Mouse (Mus musculus) CH12.LX (cell line): ENCODE data around the gene Ctc1. TPM values are rescaled to one million over a fixed set of nuclear protein-coding genes. Genes with fewer than 3 reads are reported as not detected.
A peak's percentile ranks its signal among the peaks of the same experiment; 100 is the strongest.

Source experiments
- DNase-seq: peaks from one replicate; pipeline ENCODE4 v3.0.0-alpha.2; 2013; ENCODE audit errors: extremely low read depth
- H3K27ac ChIP-seq: 2 replicates; pipeline ENCODE4 v1.5.1; 2012; ENCODE audit warnings: low read depth, mild to moderate bottlenecking, control low read depth, moderate library complexity; ENCODE audit not compliant: insufficient read depth
- H3K27me3 ChIP-seq: replicated peaks from 2 replicates; pipeline ENCODE3; 2012; ENCODE audit warnings: inconsistent platforms
- H3K36me3 ChIP-seq, 2 experiments: replicated peaks in 1 of 2; 2 replicates each; pipeline versions ENCODE3 to v1.6.1; 2012; ENCODE audit warnings: inconsistent platforms in 1 of 2, low read length in 1 of 2, mild to moderate bottlenecking in 1 of 2, mixed read lengths in 1 of 2, moderate library complexity in 1 of 2; ENCODE audit not compliant: control insufficient read depth in 1 of 2, insufficient read depth in 1 of 2
- H3K4me1 ChIP-seq, 2 experiments: 2 replicates each; pipeline ENCODE4 v1.6.1; 2012; ENCODE audit warnings: inconsistent platforms in 1 of 2, moderate library complexity in 1 of 2; ENCODE audit not compliant: insufficient read depth in 2 of 2, control insufficient read depth in 1 of 2
- H3K4me2 ChIP-seq: 2 replicates; pipeline ENCODE4 v1.6.1; 2012; ENCODE audit warnings: low read depth, mild to moderate bottlenecking, control low read depth; ENCODE audit not compliant: poor library complexity, insufficient read depth, severe bottlenecking
- H3K4me3 ChIP-seq, 3 experiments: fragments of 150-350 bp in 1 of 3; sonication (generic) in 1 of 3; replicated peaks in 1 of 3; 2 replicates each; pipeline versions ENCODE3 to v1.5.1; 2011 to 2012; ENCODE audit warnings: low read depth in 2 of 3, low read length in 2 of 3, mild to moderate bottlenecking in 2 of 3, moderate library complexity in 2 of 3, control low read depth in 1 of 3, improper control_type of control experiment in 1 of 3, inconsistent platforms in 1 of 3, mixed read lengths in 1 of 3; ENCODE audit not compliant: poor library complexity in 1 of 3
- H3K79me2 ChIP-seq: replicated peaks from 2 replicates; pipeline ENCODE4 v1.6.1; 2012; ENCODE audit warnings: mild to moderate bottlenecking, moderate library complexity; ENCODE audit not compliant: control insufficient read depth, poor library complexity, insufficient read depth, severe bottlenecking; ENCODE audit errors: extremely low read depth
- H3K9ac ChIP-seq: 2 replicates; pipeline ENCODE4 v1.6.1; 2012; ENCODE audit warnings: low read depth, mild to moderate bottlenecking, control low read depth, moderate library complexity; ENCODE audit not compliant: insufficient read depth
- H3K9me3 ChIP-seq: replicated peaks from 2 replicates; pipeline ENCODE3; 2012; ENCODE audit warnings: low read length, inconsistent platforms, mixed read lengths
- BHLHE40 ChIP-seq: IDR thresholded peaks from 2 replicates; pipeline ENCODE4 v1.6.1; 2011; ENCODE audit warnings: mild to moderate bottlenecking, low read depth, low read length, improper control_type of control experiment
- CHD1 ChIP-seq: IDR thresholded peaks from 2 replicates; pipeline ENCODE4 v1.6.1; 2012; ENCODE audit warnings: low read depth, low read length, improper control_type of control experiment, inconsistent platforms
- CHD2 ChIP-seq: IDR thresholded peaks from 2 replicates; pipeline ENCODE4 v1.6.1; 2011; ENCODE audit warnings: low read length, improper control_type of control experiment
- CTCF ChIP-seq, 2 experiments: IDR thresholded peaks in 1 of 2; conservative IDR thresholded peaks in 1 of 2; 2 replicates each; pipeline ENCODE4 v1.5.1; 2011 to 2012; ENCODE audit warnings: low read depth in 2 of 2, low read length in 2 of 2, improper control_type of control experiment in 1 of 2, inconsistent platforms in 1 of 2, mild to moderate bottlenecking in 1 of 2, moderate library complexity in 1 of 2
- ELF1 ChIP-seq: IDR thresholded peaks from 2 replicates; pipeline ENCODE4 v1.6.1; 2014; ENCODE audit warnings: low read depth, mild to moderate bottlenecking, inconsistent platforms, low read length, improper control_type of control experiment
- EP300 ChIP-seq: IDR thresholded peaks from 2 replicates; pipeline ENCODE4 v1.6.1; 2011; ENCODE audit warnings: low read length, improper control_type of control experiment
- ETS1 ChIP-seq: conservative IDR thresholded peaks from 2 replicates; pipeline ENCODE4 v1.6.1; 2012; ENCODE audit warnings: low read depth, mild to moderate bottlenecking, inconsistent platforms, low read length, improper control_type of control experiment, moderate library complexity
- IRF4 ChIP-seq: IDR thresholded peaks from 2 replicates; pipeline ENCODE4 v1.6.1; 2014; ENCODE audit warnings: low read depth, mild to moderate bottlenecking, inconsistent platforms, low read length, improper control_type of control experiment
- JUND ChIP-seq: conservative IDR thresholded peaks from 2 replicates; pipeline ENCODE4 v1.6.1; 2011; ENCODE audit warnings: low read depth, low read length, improper control_type of control experiment
- KAT2A ChIP-seq: IDR thresholded peaks from 2 replicates; pipeline ENCODE4 v1.6.1; 2012; ENCODE audit warnings: low read length, improper control_type of control experiment, inconsistent platforms; ENCODE audit not compliant: insufficient replicate concordance
- MYC ChIP-seq: IDR thresholded peaks from 2 replicates; pipeline ENCODE4 v1.6.1; 2011; ENCODE audit warnings: low read depth, mild to moderate bottlenecking, improper control_type of control experiment, low read length
- NRF1 ChIP-seq: IDR thresholded peaks from 2 replicates; pipeline ENCODE4 v1.6.1; 2014; ENCODE audit warnings: low read depth, mild to moderate bottlenecking, inconsistent platforms, low read length, improper control_type of control experiment, moderate library complexity
- PAX5 ChIP-seq: IDR thresholded peaks from 2 replicates; pipeline ENCODE4 v1.6.1; 2012; ENCODE audit warnings: low read length, inconsistent platforms, mixed read lengths
- POLR2A ChIP-seq: IDR thresholded peaks from 2 replicates; pipeline ENCODE4 v1.6.1; 2011; ENCODE audit warnings: low read depth, mild to moderate bottlenecking, improper control_type of control experiment, low read length
- RAD21 ChIP-seq: IDR thresholded peaks from 2 replicates; pipeline ENCODE4 v1.6.1; 2011; ENCODE audit warnings: low read depth, mild to moderate bottlenecking, low read length, improper control_type of control experiment, moderate library complexity
- RCOR1 ChIP-seq: conservative IDR thresholded peaks from 2 replicates; pipeline ENCODE4 v1.6.1; 2012; ENCODE audit warnings: low read depth, mild to moderate bottlenecking, inconsistent platforms, low read length, improper control_type of control experiment
- SIN3A ChIP-seq: IDR thresholded peaks from 2 replicates; pipeline ENCODE4 v1.6.1; 2012; ENCODE audit warnings: low read length, improper control_type of control experiment, inconsistent platforms
- SMC3 ChIP-seq: IDR thresholded peaks from 2 replicates; pipeline ENCODE4 v1.6.1; 2011; ENCODE audit warnings: low read depth, low read length, improper control_type of control experiment
- TCF12 ChIP-seq: IDR thresholded peaks from 2 replicates; pipeline ENCODE4 v1.6.1; 2014; ENCODE audit warnings: low read depth, mild to moderate bottlenecking, inconsistent platforms, low read length, improper control_type of control experiment
- USF1 ChIP-seq: IDR thresholded peaks from 2 replicates; pipeline ENCODE4 v1.6.1; 2014; ENCODE audit warnings: low read depth, mild to moderate bottlenecking, inconsistent platforms, low read length, improper control_type of control experiment
- USF2 ChIP-seq: conservative IDR thresholded peaks from 2 replicates; pipeline ENCODE4 v1.6.1; 2011; ENCODE audit warnings: low read depth, low read length, improper control_type of control experiment
- ZNF384 ChIP-seq: IDR thresholded peaks from 2 replicates; pipeline ENCODE4 v1.6.1; 2012; ENCODE audit warnings: low read depth, low read length, improper control_type of control experiment, inconsistent platforms
- dilution Hi-C: fragments of 300-500 bp; cut with MboI; formaldehyde crosslinking; loops from 2 replicates; pipeline ENCODE4 v1.14.3; 2020; ENCODE audit warnings: low sequenced_read_pairs; ENCODE audit not compliant: extremely low pct_unique_long_range_greater_than_20kb, extremely low pct_ligation_motif_present
- in situ Hi-C: fragments of 300-500 bp; cut with MboI; formaldehyde crosslinking; loops from 3 replicates; pipeline ENCODE4 v1.14.3; 2019; ENCODE audit warnings: low sequenced_read_pairs, low pct_ligation_motif_present, low pct_unique_long_range_greater_than_20kb, mixed read lengths
- polyA plus RNA-seq: library from polyadenylated mRNA; unstranded; fragments of >175 nt; gene quantifications from 2 replicates; pipeline ENCODE4 v1.2.1, GENCODE M21; 2012; ENCODE audit warnings: low read depth; ENCODE audit not compliant: insufficient read length
- total RNA-seq, 2 experiments: library from RNA; depleted of rRNA; stranded (reverse); fragments of 300-350 nt in 1 of 2; fragments of >200 nt in 1 of 2; gene quantifications; 2 replicates each; pipeline ENCODE4 v1.2.3; 2012 to 2014

Ctc1 gene
- total and polyA plus RNA-seq, 3 experiments, result 20.5 to 69.8 (median 44.8) TPM

DNA sequence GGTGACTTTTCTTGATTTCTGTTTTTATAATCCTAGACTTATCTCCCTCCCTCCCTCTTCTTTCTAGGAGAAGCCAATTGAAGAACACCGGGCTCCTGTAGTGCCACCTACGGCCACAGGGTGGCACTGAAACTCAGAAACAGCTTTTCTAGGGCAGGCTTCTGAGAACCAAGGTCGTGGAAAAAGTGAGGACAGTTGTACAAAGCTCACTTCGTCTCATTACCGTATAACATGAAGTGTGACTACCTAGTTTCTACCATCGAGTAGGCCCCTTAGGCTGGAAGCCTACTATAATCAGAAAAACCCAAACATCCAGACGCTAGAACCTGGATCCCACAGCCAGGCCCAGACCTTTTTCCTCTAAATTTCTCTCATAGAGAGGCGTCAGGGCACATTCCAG lies 51.2 kb downstream of the Ctc1 start (continued):
- peak; percentile 98 for TF ChIP-seq SMC3
- TF ChIP-seq SIN3A, result peak; percentile 91
- peak; percentile 97 for TF ChIP-seq RAD21
- peak; percentile 49 for TF ChIP-seq EP300
- peak; percentile 96 to 99 for TF ChIP-seq CTCF (conservative IDR thresholded peaks at IDR 0.05 in 1 of 2, IDR thresholded peaks at IDR 0.05 in 1 of 2; ENCODE audit: low read depth in 2 of 2, low read length in 2 of 2)
- TF ChIP-seq ETS1, result peak; percentile 53; the same call in 1 of the 2 replicates
- peak; percentile 71 for TF ChIP-seq JUND
- TF ChIP-seq BHLHE40, result peak; percentile 65
- no peak; the same call in 1 of the 2 replicates for TF ChIP-seq ELF1

DNA sequence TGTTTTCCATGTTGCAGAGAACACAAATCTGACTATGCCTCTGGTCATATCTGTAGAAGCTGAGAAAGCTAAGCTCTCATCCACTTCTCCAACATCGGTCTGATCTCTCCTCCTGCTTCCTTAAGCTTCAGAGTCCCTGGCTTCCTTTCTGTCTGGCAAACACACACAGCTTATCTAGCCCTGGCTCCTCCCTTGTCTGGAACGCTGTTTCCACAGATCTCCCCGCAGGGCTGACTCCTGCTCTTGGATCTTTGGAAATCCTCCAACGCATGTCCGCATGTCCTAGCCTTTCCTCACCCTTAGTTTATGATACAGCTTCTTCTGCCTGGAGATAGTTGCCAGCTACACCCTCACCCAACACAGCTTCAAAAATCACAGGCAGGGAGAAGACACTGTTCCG lies 51.9 kb downstream of the Ctc1 start:
- no peaks in the 10 kb centered on the region for H3K9me3 ChIP-seq
- no peak overlapping the region for H3K27ac ChIP-seq
- H3K27me3 ChIP-seq, result peaks cover 3% of the 10 kb centered on the region
- 0 out of 2 replicates have a peak overlapping the region, but pooled peaks have one; percentile 27 for H3K9ac ChIP-seq
- DNase-seq, result no peak
- peaks cover 10 to 36% of the 10 kb centered on the region in 2 experiments for H3K4me1 ChIP-seq
- in situ Hi-C loops, result no loop called here
- TF ChIP-seq USF2 (no peak), POLR2A (no peak), TCF12 (no peak), CHD1 (no peak), MYC (no peak), ZNF384 (no peak), USF1 (no peak), SMC3 (no peak)
- TF ChIP-seq, all 38 proteins: peak for 0
- Histone ChIP-seq H3K4me2 (no peak overlapping the region), H3K4me3 (no peak overlapping the region), H3K79me2 (no peaks in the 10 kb centered on the region), H3K36me3 (no peaks in the 10 kb centered on the region)
- dilution Hi-C loops, result no loop called here

DNA sequence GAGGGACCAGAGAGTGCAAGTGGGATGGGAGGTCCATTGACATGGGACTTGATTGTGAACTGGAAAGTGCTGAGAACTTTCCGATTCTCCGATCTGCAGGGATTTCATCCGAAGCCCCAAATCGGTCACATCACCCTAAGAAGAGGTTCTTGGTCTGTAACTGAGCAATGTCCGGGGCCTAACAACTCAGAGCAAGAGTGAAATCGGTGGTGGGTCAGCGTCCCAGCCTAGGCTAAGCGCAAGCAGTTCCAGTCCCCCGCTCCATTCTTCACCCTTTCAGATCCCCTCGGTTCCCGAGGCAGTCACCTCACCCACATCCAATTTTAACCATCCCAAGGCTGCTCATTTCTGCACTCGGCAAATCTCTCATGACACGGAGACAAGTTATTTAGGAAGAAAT lies 54.4 kb downstream of the Ctc1 start:
- Histone ChIP-seq H3K36me3 (no peaks in the 10 kb centered on the region), H3K4me3 (peak overlapping the region; percentile 56 to 73 (median 72)), H3K79me2 (no peaks in the 10 kb centered on the region), H3K27me3 (peaks cover 3% of the 10 kb centered on the region), H3K9ac (peak overlapping the region; percentile 88), H3K27ac (peak overlapping the region; percentile 59; the same call in 1 of the 2 replicates), H3K4me1 (peaks cover 17 to 45% of the 10 kb centered on the region in 2 experiments), H3K9me3 (no peaks in the 10 kb centered on the region), H3K4me2 (peak overlapping the region; percentile 67)
- DNase-seq, result no peak
- no peak for TF ChIP-seq KAT2A
- TF ChIP-seq RCOR1, result no peak
- no peak for TF ChIP-seq NRF1
- no peak for TF ChIP-seq PAX5
- TF ChIP-seq IRF4, result 0 out of 2 replicates have a peak, but pooled peaks have one; percentile 4
- TF ChIP-seq CHD2, result no peak
- in situ Hi-C loops (no loop called here), dilution Hi-C loops (no loop called here)
